In the genomic region with DNA sequence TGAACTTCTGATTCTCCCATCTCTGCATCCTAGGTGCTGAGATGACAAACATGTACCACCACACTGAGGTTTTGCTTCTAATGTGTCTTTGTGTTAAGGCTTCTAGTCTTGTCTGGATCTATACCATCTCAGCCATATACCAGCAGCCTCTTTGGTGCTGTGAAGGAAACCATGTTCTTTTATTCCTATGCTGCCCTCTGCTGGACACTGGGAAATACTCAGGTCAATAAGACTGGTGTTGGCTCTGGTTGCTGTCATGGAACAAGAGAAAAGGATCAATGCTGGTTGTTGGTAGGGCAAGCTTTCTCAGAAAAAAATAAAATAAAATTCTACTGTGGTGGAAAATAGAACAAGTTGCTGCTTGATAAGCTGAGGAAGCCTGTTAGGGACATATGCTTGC, we compare ENCODE assay signal across 7 mouse cellular contexts. TPM values are rescaled to one million over a fixed set of nuclear protein-coding genes. Genes with fewer than 3 reads are reported as not detected.
DNase-seq lines count a peak whose midpoint lies in the region; ATAC-seq and TF ChIP-seq lines count a peak whose summit lies in the region.

No protein-coding gene starts in this region.

- DNase-seq in liver (peak; percentile 14), adipocyte (ENCODE audit: low spot score) (peak; percentile 50)
- no peak for DNase-seq in liver, embryonic 11.5 days (ENCODE audit: low spot score)
- DNase-seq in embryo, embryonic 10 days (ENCODE audit: low spot score), result peak; percentile 75
- peak; percentile 87 for DNase-seq in lung, embryonic 14.5 days
- no peak for DNase-seq in natural killer cell, adult 2 months (ENCODE audit: low spot score in 2 of 2)

- no peak overlapping the region for H3K27ac ChIP-seq in liver, embryonic 11.5 days (ENCODE audit: low read depth, low read length)
- no peak overlapping the region for H3K27ac ChIP-seq in kidney, embryonic 15.5 days
- no peak overlapping the region for H3K27ac ChIP-seq in lung, embryonic 14.5 days (ENCODE audit: low read depth)

- H3K9me3 ChIP-seq in liver, embryonic 11.5 days (ENCODE audit: control insufficient read depth, low read length), result no peaks in the 10 kb centered on the region
- no peaks in the 10 kb centered on the region for H3K9me3 ChIP-seq in kidney, embryonic 15.5 days (replicated peaks)
- H3K9me3 ChIP-seq in lung, embryonic 14.5 days (ENCODE audit: low read depth, low read length), result no peaks in the 10 kb centered on the region

- peak; percentile 76 for TF ChIP-seq CTCF in lung, embryonic 14.5 days (IDR thresholded peaks at IDR 0.05; ENCODE audit: low read depth)

- H3K4me1 ChIP-seq in liver, embryonic 11.5 days (replicated peaks; ENCODE audit: control insufficient read depth, insufficient read depth, low read length), result no peaks in the 10 kb centered on the region
- no peaks in the 10 kb centered on the region for H3K4me1 ChIP-seq in kidney, embryonic 15.5 days
- H3K4me1 ChIP-seq in lung, embryonic 14.5 days (ENCODE audit: insufficient read depth), result no peaks in the 10 kb centered on the region

- no peak overlapping the region for H3K9ac ChIP-seq in liver, embryonic 11.5 days (ENCODE audit: low read depth, low read length)
- no peak overlapping the region for H3K9ac ChIP-seq in kidney, embryonic 15.5 days
- no peak overlapping the region for H3K9ac ChIP-seq in lung, embryonic 14.5 days

- no peak for ATAC-seq in liver, embryonic 11.5 days (replicated peaks; ENCODE audit: low FRiP score)
- ATAC-seq in kidney, embryonic 15.5 days (replicated peaks; ENCODE audit: low FRiP score), result 0 out of 2 replicates have a peak, but pooled peaks have one; percentile 49
- ATAC-seq in lung, embryonic 14.5 days (ENCODE audit: insufficient read depth), result no peak; the same call in 1 of the 2 replicates

- no peaks in the 10 kb centered on the region for H3K27me3 ChIP-seq in liver, embryonic 11.5 days (replicated peaks; ENCODE audit: control insufficient read depth, insufficient read depth, low read length)
- H3K27me3 ChIP-seq in kidney, embryonic 15.5 days, result no peaks in the 10 kb centered on the region
- no peaks in the 10 kb centered on the region for H3K27me3 ChIP-seq in lung, embryonic 14.5 days (ENCODE audit: insufficient read depth, low read length)

- no peaks in the 10 kb centered on the region for H3K36me3 ChIP-seq in liver, embryonic 11.5 days (ENCODE audit: control insufficient read depth, insufficient read depth, low read length)
- no peaks in the 10 kb centered on the region for H3K36me3 ChIP-seq in kidney, embryonic 15.5 days
- no peaks in the 10 kb centered on the region for H3K36me3 ChIP-seq in lung, embryonic 14.5 days (ENCODE audit: insufficient read depth)

- H3K4me3 ChIP-seq in liver, embryonic 11.5 days (ENCODE audit: low read depth, low read length), result no peak overlapping the region
- H3K4me3 ChIP-seq in kidney, embryonic 15.5 days (replicated peaks), result no peak overlapping the region
- H3K4me3 ChIP-seq in lung, embryonic 14.5 days (ENCODE audit: low read depth, low read length), result no peak overlapping the region

- no peak overlapping the region for H3K4me2 ChIP-seq in liver, embryonic 11.5 days
- H3K4me2 ChIP-seq in kidney, embryonic 15.5 days, result no peak overlapping the region
- no peak overlapping the region for H3K4me2 ChIP-seq in lung, embryonic 14.5 days

RNA-seq across cellular contexts. Expression of a gene that starts 15.6 kb away (rescaled TPM):
- polyA plus RNA-seq in liver, embryonic 11.5 days (2014; fragmentation: Nextera tagmentation; extraction: Ambion mirVana), result not detected in 2 replicates
- not detected in 2 replicates for polyA plus RNA-seq in kidney, embryonic 15.5 days (2015; fragmentation: Nextera tagmentation; extraction: Ambion mirVana)
- not detected in 2 replicates for polyA plus RNA-seq in lung, embryonic 14.5 days (2014; fragmentation: Nextera tagmentation; extraction: Ambion mirVana)

RNA-seq across cellular contexts. Expression of a gene that starts 35.7 kb away (rescaled TPM):
- 0.22 TPM in 1 of 2 replicates, not detected in the other for polyA plus RNA-seq in liver, embryonic 11.5 days (2014; fragmentation: Nextera tagmentation; extraction: Ambion mirVana)
- polyA plus RNA-seq in kidney, embryonic 15.5 days (2015; fragmentation: Nextera tagmentation; extraction: Ambion mirVana), result 0.08 and 0.23 TPM in 2 replicates
- polyA plus RNA-seq in lung, embryonic 14.5 days (2014; fragmentation: Nextera tagmentation; extraction: Ambion mirVana), result not detected in 2 replicates

RNA-seq across cellular contexts. Expression of a gene that starts 47.4 kb away (rescaled TPM):
- not detected in 2 replicates for polyA plus RNA-seq in liver, embryonic 11.5 days (2014; fragmentation: Nextera tagmentation; extraction: Ambion mirVana)
- not detected in 2 replicates for polyA plus RNA-seq in kidney, embryonic 15.5 days (2015; fragmentation: Nextera tagmentation; extraction: Ambion mirVana)
- not detected in 2 replicates for polyA plus RNA-seq in lung, embryonic 14.5 days (2014; fragmentation: Nextera tagmentation; extraction: Ambion mirVana)

Comparison
In these comparisons a context has a peak if more than half of its experiments do, and no peak if none do; other contexts are left out.
1. DNase-seq: peak in liver (single experiment), adipocyte (single experiment), embryo, embryonic 10 days (single experiment) and lung, embryonic 14.5 days (single experiment); none in liver, embryonic 11.5 days (single experiment) and natural killer cell, adult 2 months (0 of 2).